Mouse (Mus musculus): ENCODE measurements around the gene Iars.
"Not testable (repeated sequence)": the region's sequence is repeated elsewhere in the genome, so short reads cannot be mapped to it uniquely, and the experiment has no call there.

Iars gene

DNA sequence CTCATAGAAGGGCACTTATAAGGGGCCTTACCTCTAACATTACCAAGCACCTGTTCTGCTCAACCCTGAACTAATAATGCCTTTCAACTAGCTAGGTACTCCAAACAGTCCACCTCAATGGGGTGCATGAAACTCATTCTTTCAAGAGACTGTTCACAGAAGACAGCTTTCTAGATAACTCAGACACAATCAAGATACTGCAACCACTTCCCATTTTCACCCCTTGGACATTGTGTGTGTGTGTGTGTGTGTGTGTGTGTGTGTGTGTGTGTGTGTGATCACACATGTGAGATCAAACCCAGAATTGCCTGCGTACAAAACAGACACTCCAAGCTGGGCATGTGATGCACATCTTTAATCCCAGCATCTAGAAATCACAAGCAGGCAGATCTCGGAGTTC lies 56.1 kb downstream of the Iars start:
- DNase-seq (ENCODE audit: low spot score), result no peak

- DNase-seq (ENCODE audit: low spot score), result no peak
Observed at GRCm38 (mm10) chr13:49741285-49742040, 59.6 kb downstream of the Iars start.

GRCm38 (mm10) chr13:49756591-49756990 lies 74.7 kb downstream of the Iars start:
- no peak for DNase-seq (ENCODE audit: low spot score)

GRCm38 (mm10) chr13:49757966-49758365 lies 76.1 kb downstream of the Iars start:
- DNase-seq (ENCODE audit: low spot score), result no peak

DNA sequence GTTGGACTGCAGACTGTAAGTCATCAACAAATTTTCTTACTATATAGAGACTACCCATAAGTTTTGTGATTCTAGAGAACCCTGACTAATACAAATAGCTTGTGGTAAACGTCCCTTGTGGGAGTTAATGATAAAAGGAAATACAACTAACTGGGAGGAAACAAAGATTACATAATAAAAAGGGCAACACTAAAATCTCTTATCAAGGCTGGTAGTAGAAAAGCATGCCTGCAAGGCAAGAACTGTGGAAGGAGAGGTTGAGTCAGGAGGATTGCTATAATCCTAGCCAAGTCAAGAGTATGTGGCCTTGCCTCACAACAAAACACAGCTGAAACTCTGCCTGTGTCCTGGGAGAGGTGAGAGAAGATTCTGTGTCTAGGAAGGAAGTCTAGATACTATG lies 78.8 kb downstream of the Iars start:
- DNase-seq (ENCODE audit: low spot score), result no peak

- no peak for DNase-seq (ENCODE audit: low spot score)
Observed at GRCm38 (mm10) chr13:49762208-49762607, 80.3 kb downstream of the Iars start.

GRCm38 (mm10) chr13:49765306-49765705 lies 83.4 kb downstream of the Iars start:
- no peak for DNase-seq (ENCODE audit: low spot score)

GRCm38 (mm10) chr13:49766269-49766668 lies 84.4 kb downstream of the Iars start:
- DNase-seq (ENCODE audit: low spot score), result no peak

DNA sequence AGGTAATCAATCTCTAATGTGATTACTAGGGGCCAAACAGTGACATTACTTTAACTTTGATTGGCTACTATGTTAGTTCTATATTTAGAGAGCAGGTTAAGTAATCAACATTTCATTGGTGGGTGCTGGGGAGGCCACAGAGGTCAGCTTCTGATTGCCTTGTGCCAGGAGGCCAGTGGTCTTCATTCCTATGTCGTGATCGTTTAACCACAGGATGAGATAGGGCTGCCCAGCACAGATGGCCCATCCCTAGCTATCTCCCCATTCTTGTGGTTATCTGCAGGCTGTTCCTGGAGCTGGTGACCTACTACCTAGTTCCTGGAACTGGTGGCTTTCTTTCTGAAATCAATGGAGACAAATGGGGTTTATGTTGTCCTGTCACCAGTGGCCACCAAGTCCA lies 86.1 kb downstream of the Iars start:
- DNase-seq (ENCODE audit: low spot score), result no peak

DNA sequence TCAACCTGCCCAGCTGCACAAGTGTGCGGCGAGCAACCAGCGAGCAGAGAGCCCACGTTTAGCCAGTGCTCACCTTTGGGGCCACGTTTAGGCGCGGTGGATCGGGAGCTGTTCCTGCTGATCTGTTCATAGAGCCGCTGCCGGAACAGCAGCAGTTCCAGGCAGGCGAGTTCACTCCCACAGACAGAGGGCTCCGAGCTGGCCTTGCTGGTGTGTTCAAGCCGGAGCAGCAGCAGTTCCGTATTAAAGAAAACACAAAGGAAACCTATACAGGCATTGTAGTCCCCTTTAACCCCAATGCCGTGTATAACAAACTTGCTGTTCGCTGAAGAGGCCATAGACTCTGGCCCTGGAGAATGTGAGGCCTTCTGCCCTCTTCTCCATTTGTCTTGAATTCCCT lies 87.2 kb downstream of the Iars start:
- no peak for DNase-seq (ENCODE audit: low spot score)

DNA sequence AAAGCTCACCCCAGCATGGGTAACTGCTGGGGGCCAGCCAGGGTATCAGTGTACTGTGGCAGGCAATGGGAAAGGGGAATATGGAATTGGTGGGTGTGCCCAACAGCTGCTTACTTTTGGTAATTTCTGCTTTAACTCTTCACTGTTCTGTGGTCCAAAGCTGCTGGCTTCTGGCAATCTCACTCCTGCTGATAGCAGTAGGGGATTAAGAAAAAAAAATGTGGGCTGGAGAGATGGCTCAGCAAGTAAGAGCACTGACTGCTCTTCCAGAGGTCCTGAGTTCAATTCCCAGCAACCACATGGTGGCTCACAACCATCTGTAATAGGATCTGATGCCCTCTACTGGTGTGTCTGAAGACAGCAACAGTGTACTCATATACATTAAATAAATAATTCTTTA lies 89.6 kb downstream of the Iars start:
- DNase-seq (ENCODE audit: low spot score), result not testable (repeated sequence)
